Mouse (Mus musculus): ENCODE data around the gene Tmem126a. TPM values are rescaled to one million over a fixed set of nuclear protein-coding genes. Genes with fewer than 3 reads are reported as not detected.

The Tmem126a gene
- polyA plus RNA-seq (2017; shearing (Covaris generic)): 10 to 100 TPM; 70.4 to 84.0 TPM

GRCm38 (mm10) chr7:90456845-90457468 is at the start of gene Tmem126a:
Gene Tmem126a, minus strand, starts transcription at chr7:90457229.

GRCm38 (mm10) chr7:90476313-90477245 is 19.6 kb upstream of the Tmem126a start, which contains the start of gene Dlg2:
Gene Dlg2, plus strand, starts transcription at chr7:90476672.

DNA sequence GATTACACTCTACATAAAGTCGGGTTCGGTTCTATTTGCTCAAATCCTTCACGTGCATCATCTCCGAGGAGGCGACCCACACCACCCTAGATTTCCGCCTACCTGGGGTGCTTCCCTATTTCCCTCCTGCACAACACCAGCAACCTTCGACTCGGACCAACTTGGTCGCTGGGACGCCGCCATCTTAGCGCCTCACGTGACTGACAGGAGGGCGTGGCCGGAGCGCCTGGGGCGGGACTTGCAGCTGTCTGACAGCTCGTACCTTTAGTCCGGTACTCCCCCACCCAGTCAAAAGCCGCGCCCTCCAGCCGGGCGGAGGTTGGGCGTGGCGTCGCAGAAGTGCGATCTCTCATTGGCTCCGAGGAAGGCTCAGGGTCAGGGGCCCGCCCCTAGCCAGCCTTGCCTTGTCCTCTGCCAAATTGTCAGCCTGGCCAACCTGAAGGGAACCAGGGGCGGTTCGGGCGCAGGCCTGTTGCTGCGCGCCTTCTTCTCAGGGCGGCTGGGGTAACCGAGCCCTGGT is 18.8 kb upstream of the Tmem126a start, which contains the start of gene Tmem126b:
Gene Tmem126b, minus strand, starts transcription at position 209 of the 520 bp plus-strand sequence.

GRCm38 (mm10) chr7:90442518-90443080 is 14.4 kb downstream of the Tmem126a start, which contains the start of gene Crebzf:
Gene Crebzf, plus strand, starts transcription at chr7:90442729.

GRCm38 (mm10) chr7:90426020-90427001 is 30.7 kb downstream of the Tmem126a start, which contains the start of gene Ccdc89:
Gene Ccdc89, plus strand, starts transcription at chr7:90426577.

Other genes with a start within 250 kb of the Tmem126a start
- 1 to 10 TPM in 1 of 2 experiments, under 1 TPM in 1; 0.43 to 2.4 TPM for gene Ccdc83, start 191.5 kb downstream of the Tmem126a start, polyA plus RNA-seq (2017; shearing (Covaris generic))
- gene Sytl2, start 155.0 kb downstream of the Tmem126a start, polyA plus RNA-seq (2017; shearing (Covaris generic)): 10 to 100 TPM; 61.6 to 76.8 TPM
- gene Ccdc89, start 30.7 kb downstream of the Tmem126a start, polyA plus RNA-seq (2017; shearing (Covaris generic)): under 1 TPM in 1 of 2 experiments, not detected in 1; 0.12 TPM
- gene Crebzf, start 14.5 kb downstream of the Tmem126a start, polyA plus RNA-seq (2017; shearing (Covaris generic)): 100 to 1,000 TPM; 125 to 188 TPM
- 10 to 100 TPM; 32.7 to 35.9 TPM for gene Tmem126b, start 18.8 kb upstream of the Tmem126a start, polyA plus RNA-seq (2017; shearing (Covaris generic))
- gene Dlg2, start 19.4 kb upstream of the Tmem126a start, polyA plus RNA-seq (2017; shearing (Covaris generic)): 1 to 10 TPM in 1 of 2 experiments, under 1 TPM in 1; 0.49 to 4.9 TPM